Mouse (Mus musculus): ENCODE measurements around the gene Gpr87. TPM values are rescaled to one million over a fixed set of nuclear protein-coding genes. Genes with fewer than 3 reads are reported as not detected.
"Not testable (repeated sequence)": the region's sequence is repeated elsewhere in the genome, so short reads cannot be mapped to it uniquely, and the experiment has no call there.

Gpr87 gene
- polyA plus RNA-seq, 1 experiment = 5.2 TPM

DNA sequence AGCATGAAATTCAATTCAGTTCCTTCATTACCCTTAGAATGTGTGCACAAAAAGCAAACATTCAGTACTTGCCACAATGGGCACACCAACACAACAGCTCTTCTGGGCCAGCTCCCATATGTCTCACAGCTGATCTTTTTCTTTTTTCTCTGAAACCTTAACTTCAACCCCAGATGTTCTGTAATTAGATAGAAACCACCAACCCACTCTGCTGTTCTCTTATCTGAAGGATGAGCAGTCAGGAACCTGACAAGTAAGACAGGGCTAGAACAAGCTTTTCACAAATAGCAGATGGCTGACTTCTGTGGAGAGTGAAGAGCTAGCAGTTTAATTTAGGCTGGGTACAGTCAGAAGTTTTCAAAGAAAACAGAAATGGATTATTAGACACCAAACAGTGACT, 45.3 kb downstream of the Gpr87 start:
- no peak for TF ChIP-seq CTCF (IDR thresholded peaks at IDR 0.05; ENCODE audit: insufficient read depth, low read length)
- TF ChIP-seq POLR2A (IDR thresholded peaks at IDR 0.05; ENCODE audit: borderline replicate concordance, extremely low read depth, low read depth, low read length) = no peak
- DNase-seq = no peak
- Histone ChIP-seq H3K4me1 (ENCODE audit: control insufficient read depth, insufficient read depth, low read length) (no peaks in the 10 kb centered on the region), H3K4me3 (replicated peaks; ENCODE audit: extremely low read depth, low read depth, low read length) (no peak overlapping the region)

DNA sequence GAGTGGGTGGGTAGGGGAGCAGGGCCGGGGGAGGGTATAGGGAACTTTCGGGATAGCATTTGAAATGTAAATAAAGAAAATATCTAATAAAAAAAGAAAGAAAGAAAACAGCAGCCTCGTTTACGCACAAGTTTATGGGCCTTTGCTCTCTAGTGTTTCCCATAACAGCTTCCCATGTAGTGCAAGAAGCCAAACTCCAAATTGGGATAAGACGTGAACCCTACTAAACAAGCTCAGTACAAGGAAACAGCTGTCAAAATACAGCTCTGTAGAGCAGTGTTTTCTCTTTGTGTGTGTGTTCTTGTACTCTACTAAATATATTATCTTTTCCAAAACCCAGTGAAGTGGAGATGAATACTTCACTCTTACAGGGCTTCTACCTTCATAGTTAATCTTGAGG, 49.7 kb downstream of the Gpr87 start:
- DNase-seq = no peak
- 63% methylated on average over 5 of the region's 5 CpGs for WGBS
- Histone ChIP-seq H3K4me1 (ENCODE audit: control insufficient read depth, insufficient read depth, low read length) (no peaks in the 10 kb centered on the region), H3K4me3 (replicated peaks; ENCODE audit: extremely low read depth, low read depth, low read length) (no peak overlapping the region)
- TF ChIP-seq CTCF (IDR thresholded peaks at IDR 0.05; ENCODE audit: insufficient read depth, low read length) (no peak), POLR2A (IDR thresholded peaks at IDR 0.05; ENCODE audit: borderline replicate concordance, extremely low read depth, low read depth, low read length) (no peak)

DNA sequence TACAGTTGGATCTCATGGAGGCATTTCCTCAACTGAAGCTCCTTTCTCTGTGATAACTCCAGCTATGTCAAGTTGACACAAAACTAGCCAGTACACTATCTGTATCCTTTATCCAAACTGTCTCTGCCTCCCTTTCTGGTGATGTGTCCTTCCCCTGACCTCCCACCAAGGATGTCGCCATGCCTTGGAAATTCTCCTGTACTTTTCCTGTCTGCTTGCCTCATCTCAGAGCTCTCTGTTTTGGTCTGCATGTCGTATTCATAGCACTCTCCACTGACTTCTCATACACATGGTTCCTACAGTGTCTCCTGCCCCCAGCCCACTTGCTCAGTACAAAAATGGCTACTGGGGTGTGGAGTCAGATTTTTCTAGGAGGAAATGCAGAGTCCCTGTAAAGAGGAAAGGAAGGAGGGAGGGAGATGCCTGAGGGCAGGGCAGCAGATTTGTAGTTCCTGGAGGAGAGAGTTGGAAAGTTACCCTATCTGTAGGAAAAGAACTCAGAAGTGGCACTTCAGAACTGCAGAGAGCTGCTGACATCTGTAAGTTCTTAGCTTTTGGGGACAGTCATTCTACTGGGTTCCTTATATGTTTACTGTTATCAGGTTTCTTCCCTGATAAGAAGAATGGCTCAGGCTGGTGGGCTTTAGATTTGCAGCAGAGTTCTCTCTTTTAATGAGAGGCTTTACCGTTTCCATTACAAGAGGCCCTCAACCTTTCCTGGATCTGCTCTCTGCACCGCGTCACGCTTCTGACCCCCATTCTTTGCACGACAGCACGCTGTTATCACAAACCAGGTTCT, 53.2 kb downstream of the Gpr87 start:
- TF ChIP-seq CTCF (IDR thresholded peaks at IDR 0.05; ENCODE audit: insufficient read depth, low read length) (no peak), POLR2A (IDR thresholded peaks at IDR 0.05; ENCODE audit: borderline replicate concordance, extremely low read depth, low read depth, low read length) (no peak)
- DNase-seq = no peak
- Histone ChIP-seq H3K4me1 (ENCODE audit: control insufficient read depth, insufficient read depth, low read length) (no peaks in the 10 kb centered on the region), H3K4me3 (replicated peaks; ENCODE audit: extremely low read depth, low read depth, low read length) (no peak overlapping the region)
- 52% methylated on average over 8 of the region's 8 CpGs for WGBS

DNA sequence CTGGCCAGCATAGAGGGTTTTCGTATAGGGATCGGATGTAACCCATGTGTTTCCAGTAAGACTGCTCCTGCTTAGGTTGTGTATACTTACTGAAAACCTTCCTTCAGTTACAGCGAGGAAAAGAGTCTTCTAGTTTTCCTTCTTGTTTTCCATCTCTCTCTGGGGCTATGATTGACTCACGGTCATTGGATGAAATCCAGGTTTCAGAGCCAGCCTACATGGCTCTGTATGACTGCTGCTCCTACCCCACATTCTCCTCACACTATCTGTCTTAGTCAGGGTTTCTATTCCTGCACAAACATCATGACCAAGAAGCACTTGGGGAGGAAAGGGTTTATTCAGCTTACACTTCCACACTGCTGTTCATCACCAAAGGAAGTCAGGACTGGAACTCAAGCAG, 54.0 kb downstream of the Gpr87 start:
- not testable (repeated sequence) for DNase-seq; H3K4me1 ChIP-seq (ENCODE audit: control insufficient read depth, insufficient read depth, low read length); H3K4me3 ChIP-seq (replicated peaks; ENCODE audit: extremely low read depth, low read depth, low read length)
- WGBS = 80% methylated on average over 4 of the region's 4 CpGs

DNA sequence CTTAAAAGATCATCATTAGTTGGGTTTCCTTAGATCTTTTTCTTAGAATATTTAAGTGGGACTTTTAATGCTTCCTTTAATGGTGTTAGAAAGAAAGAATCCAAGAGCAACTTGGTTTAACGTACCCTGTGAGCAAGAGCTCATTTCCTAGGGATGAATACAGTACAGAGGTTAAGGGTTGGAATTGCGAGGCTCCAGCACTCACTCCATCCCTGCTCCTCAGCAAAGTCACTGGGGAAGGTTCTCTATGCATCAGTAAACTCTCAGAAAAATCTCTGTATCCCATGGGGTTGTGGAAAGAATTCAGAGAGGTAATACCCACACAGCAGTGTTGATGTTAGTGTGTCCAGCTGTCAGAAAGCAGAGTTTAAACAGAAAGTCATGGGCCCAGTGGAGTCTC, 54.8 kb downstream of the Gpr87 start:
- DNase-seq = no peak
- 74% methylated on average over 2 of the region's 2 CpGs for WGBS
- no peaks in the 10 kb centered on the region for H3K4me1 ChIP-seq (ENCODE audit: control insufficient read depth, insufficient read depth, low read length)
- no peak for TF ChIP-seq CTCF (IDR thresholded peaks at IDR 0.05; ENCODE audit: insufficient read depth, low read length)
- TF ChIP-seq POLR2A (IDR thresholded peaks at IDR 0.05; ENCODE audit: borderline replicate concordance, extremely low read depth, low read depth, low read length) = no peak
- no peak overlapping the region for H3K4me3 ChIP-seq (replicated peaks; ENCODE audit: extremely low read depth, low read depth, low read length)

DNA sequence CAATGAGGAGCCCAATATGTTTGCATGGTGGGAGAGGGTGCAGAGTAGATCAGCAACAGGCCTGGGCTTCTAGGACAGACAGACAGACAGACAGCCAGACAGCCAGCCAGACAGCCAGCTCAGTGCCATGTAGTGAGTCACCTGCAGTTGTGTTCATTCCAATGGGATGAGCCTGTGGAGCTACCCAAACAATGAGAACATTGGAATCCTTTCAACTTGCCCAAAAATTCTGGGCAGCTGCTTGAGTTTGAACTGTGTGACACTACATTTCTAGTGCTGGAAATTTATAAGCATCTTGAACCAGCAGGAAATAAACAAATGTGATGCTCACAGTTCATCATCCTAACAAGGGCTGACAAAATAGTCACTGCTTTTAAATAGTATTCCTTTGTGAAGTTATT, 55.3 kb downstream of the Gpr87 start:
- no peak for DNase-seq
- Histone ChIP-seq H3K4me3 (replicated peaks; ENCODE audit: extremely low read depth, low read depth, low read length) (no peak overlapping the region), H3K4me1 (ENCODE audit: control insufficient read depth, insufficient read depth, low read length) (no peaks in the 10 kb centered on the region)
- no peak for TF ChIP-seq CTCF (IDR thresholded peaks at IDR 0.05; ENCODE audit: insufficient read depth, low read length)
- no peak for TF ChIP-seq POLR2A (IDR thresholded peaks at IDR 0.05; ENCODE audit: borderline replicate concordance, extremely low read depth, low read depth, low read length)

DNA sequence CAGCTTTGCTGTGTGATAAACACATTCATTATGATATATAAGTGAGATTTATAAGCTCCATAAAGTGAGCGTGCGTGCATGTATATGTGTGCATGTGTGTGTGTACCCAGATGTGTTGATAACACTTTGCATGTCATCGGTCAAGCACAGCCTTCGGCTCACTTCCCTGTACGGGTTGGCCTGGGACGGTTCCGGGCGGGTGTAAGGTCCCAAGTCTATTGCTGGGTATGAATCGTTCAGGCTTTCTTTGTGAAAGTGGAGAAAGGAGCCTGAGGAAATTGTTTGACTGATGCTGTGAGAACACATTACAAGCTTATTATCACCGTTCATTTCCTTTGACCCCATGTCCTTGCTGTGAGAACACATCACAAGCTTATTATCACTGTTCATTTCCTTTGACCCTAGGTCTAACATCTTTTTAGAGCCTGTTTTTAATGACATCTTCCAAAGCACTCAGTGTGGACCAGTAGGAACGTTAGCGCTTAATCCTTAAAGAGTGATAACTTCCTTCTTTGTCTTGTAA, 55.9 kb downstream of the Gpr87 start:
- H3K4me1 ChIP-seq (ENCODE audit: control insufficient read depth, insufficient read depth, low read length) = no peaks in the 10 kb centered on the region
- DNase-seq = no peak
- H3K4me3 ChIP-seq (replicated peaks; ENCODE audit: extremely low read depth, low read depth, low read length) = no peak overlapping the region
- WGBS = 62% methylated on average over 12 of the region's 12 CpGs
- TF ChIP-seq CTCF (IDR thresholded peaks at IDR 0.05; ENCODE audit: insufficient read depth, low read length) (no peak), POLR2A (IDR thresholded peaks at IDR 0.05; ENCODE audit: borderline replicate concordance, extremely low read depth, low read depth, low read length) (no peak)

DNA sequence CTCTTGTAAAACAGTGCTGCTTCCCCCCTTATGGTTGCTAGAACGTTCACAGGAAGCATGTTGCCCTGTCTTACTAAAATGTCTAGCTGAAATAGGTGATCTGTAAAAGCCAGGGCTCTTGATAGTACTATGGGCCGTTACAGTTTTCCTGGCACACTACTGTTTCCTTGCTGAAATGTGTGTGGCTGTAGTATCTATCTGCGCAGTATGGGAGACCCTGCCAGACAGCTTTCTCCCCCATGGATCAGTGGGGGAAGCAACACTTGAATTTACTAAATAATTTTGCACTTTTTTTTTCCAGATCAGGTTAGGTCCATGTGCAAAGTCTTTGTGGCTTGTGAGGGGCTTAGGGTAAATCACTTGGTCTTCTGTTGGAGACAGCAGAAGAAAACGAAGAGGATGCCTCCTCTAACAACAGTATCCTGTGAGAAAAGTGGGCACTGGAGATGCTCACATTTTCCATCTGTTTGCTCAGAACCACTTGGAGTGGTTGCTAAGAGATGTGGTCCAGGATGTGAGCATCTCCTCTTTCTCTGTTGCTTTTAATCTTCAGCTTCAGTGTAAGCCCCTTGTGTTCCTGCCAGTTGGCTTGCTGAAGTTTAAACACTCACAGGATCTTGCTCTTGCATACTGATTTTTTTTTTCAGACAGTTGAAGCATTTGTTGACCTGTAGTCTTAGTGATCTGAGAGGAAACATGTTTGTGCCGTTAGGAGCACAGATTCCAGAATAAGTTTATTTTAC, 58.8 kb downstream of the Gpr87 start:
- Histone ChIP-seq H3K4me3 (replicated peaks; ENCODE audit: extremely low read depth, low read depth, low read length) (no peak overlapping the region), H3K4me1 (ENCODE audit: control insufficient read depth, insufficient read depth, low read length) (no peaks in the 10 kb centered on the region; the same call in 1 of the 2 replicates)
- TF ChIP-seq POLR2A (IDR thresholded peaks at IDR 0.05; ENCODE audit: borderline replicate concordance, extremely low read depth, low read depth, low read length) (no peak), CTCF (IDR thresholded peaks at IDR 0.05; ENCODE audit: insufficient read depth, low read length) (no peak)
- 48% methylated on average over 5 of the region's 5 CpGs for WGBS
- DNase-seq = no peak

DNA sequence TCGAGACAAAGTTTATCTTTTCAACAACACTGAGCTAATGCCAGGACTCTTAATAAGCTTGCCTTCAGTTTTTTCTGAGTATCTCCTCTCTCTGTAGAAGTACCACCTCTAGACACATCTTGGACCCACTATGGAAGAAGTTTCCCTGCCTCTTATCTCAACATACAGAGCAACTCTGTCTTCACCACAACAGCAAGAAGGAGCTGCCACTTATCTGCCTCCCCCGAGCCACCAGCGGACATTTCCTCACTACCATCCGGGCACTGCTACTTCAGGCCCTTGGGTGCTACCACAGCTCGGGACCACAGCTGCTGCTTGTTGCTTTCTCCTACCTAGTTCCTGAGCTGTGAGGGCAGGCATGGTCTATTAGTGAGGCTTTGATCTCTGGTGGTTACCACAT, 61.7 kb downstream of the Gpr87 start:
- no peak for DNase-seq
- TF ChIP-seq POLR2A (IDR thresholded peaks at IDR 0.05; ENCODE audit: borderline replicate concordance, extremely low read depth, low read depth, low read length) (no peak), CTCF (IDR thresholded peaks at IDR 0.05; ENCODE audit: insufficient read depth, low read length) (no peak)
- H3K4me1 ChIP-seq (ENCODE audit: control insufficient read depth, insufficient read depth, low read length) = no peaks in the 10 kb centered on the region; the same call in 1 of the 2 replicates
- 51% methylated on average over 5 of the region's 5 CpGs for WGBS
- no peak overlapping the region for H3K4me3 ChIP-seq (replicated peaks; ENCODE audit: extremely low read depth, low read depth, low read length)

DNA sequence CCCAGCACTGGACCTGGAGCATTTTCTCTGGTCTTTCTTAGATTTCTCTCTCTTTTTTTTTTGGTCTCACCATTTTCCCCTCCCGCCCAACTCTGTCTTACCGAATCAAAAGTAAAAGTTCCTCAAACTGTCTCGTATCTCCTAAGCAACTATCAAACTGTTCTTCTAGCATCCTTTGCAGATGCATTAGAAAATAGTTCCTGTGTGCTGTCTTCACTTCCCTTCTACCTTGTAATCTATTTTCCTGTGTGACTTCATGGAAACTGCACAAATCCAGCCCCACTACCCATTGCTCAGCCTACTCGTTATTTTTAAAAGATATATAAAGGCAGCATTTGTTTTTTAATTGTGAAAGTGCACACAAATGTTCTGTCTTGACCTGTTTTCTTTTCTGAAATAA, 62.9 kb downstream of the Gpr87 start:
- 71% methylated on average over 4 of the region's 4 CpGs for WGBS
- Histone ChIP-seq H3K4me3 (replicated peaks; ENCODE audit: extremely low read depth, low read depth, low read length) (no peak overlapping the region), H3K4me1 (ENCODE audit: control insufficient read depth, insufficient read depth, low read length) (no peaks in the 10 kb centered on the region; the same call in 1 of the 2 replicates)
- TF ChIP-seq POLR2A (IDR thresholded peaks at IDR 0.05; ENCODE audit: borderline replicate concordance, extremely low read depth, low read depth, low read length) (no peak), CTCF (IDR thresholded peaks at IDR 0.05; ENCODE audit: insufficient read depth, low read length) (no peak)
- no peak for DNase-seq
